Mouse (Mus musculus) brain, embryonic 14.5 days (tissue): ENCODE data around the gene Nprl2.

ENCODE experiments used
- CTCF ChIP-seq: fragments of 200-500 bp; IDR thresholded peaks from 2 replicates; pipeline ENCODE4 v1.5.1; 2012; ENCODE audit warnings: inconsistent platforms, mild to moderate bottlenecking, moderate library complexity, borderline replicate concordance; ENCODE audit not compliant: insufficient read depth, insufficient read length; ENCODE audit errors: extremely low read depth
- POLR2A ChIP-seq: fragments of 200-500 bp; IDR thresholded peaks from 2 replicates; pipeline ENCODE4 v1.6.1; 2012; ENCODE audit warnings: mild to moderate bottlenecking, inconsistent platforms, borderline replicate concordance; ENCODE audit not compliant: poor library complexity, insufficient read depth, insufficient read length, severe bottlenecking; ENCODE audit errors: extremely low read depth

DNA sequence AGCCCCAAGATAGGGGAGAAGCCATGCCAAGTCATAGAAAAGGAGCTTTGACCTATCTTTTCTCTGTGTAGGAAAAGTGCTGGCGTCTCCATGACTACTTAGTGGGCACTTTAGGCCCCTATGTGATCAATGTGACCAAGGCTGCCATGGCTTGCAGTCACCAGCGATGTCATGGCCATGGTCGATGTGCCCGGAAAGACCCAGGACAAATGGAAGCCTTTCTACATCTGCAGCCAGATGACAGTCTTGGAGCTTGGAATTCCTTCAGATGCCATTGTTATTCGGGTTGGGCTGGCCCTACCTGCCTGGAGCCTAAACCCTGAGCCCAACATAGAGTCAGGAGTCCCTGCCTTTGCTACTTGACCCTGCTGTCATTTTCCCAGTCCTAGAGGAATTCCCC is 44.5 kb downstream of the Nprl2 start:
- TF ChIP-seq CTCF (no peak), POLR2A (no peak)
